Mouse (Mus musculus): ENCODE measurements around the gene Cox17.

Gene Cox17

DNA sequence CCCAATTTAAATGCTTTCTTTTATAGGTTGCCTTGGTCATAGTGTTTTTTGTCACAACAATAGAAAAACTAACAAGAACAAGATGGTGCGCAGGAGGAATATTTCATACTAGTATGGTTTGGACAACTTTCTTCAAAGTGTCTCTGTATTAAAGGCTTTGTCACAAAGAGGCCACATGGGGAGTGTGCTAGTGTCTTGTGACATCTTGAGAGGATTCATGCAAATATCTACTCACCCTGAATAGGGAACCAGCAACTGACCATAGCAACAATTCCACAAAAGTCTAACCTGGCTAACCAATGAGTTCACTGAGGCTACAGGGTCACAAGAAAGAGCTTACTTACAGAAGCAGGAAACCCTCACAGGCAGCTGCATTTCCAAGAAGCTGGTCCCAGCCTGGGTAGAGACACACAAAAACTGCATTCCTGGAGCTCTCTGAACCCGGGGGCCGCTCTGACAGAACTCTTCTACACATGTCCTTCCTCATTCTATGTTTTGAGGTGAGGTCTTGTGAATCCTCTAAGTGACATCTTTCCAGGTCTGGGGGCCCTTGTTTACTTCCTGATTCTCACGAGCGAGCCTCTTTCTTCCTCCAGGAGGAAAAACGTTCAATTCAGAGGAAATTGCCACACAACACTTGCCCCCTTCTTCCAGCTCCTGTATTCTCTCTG is 48.4 kb downstream of the Cox17 start:
- DNase-seq (ENCODE audit: low read depth), result no peak

DNA sequence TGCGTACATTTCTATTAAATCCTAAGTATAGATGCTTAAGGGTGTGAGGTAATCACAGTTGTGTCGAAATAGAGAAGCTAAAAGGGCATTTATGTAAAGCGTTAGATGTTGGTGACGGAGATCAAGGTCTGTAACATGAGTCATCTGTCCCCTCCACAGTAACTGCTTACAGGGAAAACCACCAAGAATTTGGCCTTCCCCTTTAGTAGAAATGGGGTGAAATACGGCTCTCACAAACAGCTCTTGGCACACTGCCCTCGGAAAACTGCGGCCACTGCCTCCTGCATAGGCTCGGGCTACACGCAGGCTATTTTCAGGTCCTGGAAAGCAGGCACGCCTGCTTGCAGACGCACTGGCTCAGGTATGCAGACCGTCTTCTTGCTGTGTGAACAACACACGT is 49.4 kb downstream of the Cox17 start:
- DNase-seq (ENCODE audit: low read depth), result peak; percentile 71

DNA sequence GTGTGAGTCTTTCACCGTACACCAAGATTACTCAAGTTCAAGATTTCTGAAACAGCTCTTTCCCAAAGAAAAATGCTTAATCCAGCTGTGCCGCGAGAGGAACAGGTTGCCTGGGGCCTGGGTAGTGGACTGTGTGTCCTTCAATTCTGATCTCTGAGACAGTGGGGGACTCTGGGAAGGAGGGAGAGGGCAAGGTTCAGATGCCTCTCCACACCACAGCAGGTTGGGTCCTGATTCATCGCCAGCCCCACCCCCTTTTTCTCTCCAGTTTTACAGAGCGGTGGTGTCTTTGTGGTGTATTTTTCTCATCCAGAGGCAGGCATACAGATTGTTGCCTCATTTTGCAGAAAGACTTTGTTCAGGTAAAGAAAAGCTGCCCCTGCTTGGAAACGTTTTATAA is 51.5 kb downstream of the Cox17 start:
- DNase-seq (ENCODE audit: low read depth), result no peak

DNA sequence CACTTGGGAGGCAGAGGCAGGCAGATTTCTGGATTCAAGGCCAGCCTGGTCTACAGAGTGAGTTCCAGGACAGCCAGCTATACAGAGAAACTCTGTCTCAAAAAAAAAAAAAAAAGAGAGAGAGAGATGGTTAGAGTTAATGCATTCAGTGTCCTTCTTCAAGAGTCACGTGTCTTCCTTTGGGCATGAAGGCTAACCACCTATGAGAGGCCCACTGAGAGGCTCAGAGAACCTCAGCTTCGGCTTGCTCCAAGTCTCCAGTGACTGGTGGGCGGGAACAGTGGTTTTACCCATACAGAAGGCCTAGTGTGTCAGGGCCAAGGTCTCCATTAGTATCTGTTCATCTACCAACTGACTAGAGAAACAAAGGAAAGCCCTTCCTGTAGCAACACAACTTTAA is 52.3 kb downstream of the Cox17 start:
- DNase-seq (ENCODE audit: low read depth), result peak; percentile 58

DNA sequence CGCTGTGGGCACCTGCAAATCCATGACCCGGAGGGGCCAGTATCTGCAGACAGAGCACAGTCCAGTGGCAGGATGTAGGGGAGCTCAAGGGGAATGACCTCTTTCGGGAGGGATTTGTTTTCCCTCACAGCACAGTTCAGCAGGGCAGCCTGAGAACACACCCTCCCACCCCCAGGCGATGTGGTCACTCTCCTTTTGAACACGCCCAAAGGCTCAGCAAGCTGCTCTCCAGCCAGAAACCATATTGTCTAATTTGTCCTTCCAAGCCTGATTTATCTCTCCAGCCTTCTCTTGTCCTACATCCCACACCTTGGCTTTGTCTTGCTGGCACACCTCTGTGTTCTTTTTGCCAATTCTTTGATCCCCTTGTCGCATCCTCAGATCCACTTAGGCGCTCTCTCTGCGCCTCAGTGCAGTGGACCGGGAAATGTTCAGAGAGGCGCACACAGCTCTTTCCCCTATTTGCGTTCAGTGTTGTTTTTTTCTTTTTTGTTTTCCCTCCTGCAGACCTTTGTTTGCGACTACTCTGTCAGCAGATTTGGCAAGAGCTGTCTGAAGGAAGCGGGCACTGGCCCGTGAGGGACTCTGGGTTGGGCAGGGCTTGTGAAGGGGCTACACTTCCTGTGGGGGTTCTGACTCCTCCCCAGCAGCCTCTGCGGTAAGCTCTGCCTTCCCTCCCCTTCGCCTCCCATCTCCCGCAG is 52.9 kb downstream of the Cox17 start:
- DNase-seq (ENCODE audit: low read depth), result peak; percentile 73

DNA sequence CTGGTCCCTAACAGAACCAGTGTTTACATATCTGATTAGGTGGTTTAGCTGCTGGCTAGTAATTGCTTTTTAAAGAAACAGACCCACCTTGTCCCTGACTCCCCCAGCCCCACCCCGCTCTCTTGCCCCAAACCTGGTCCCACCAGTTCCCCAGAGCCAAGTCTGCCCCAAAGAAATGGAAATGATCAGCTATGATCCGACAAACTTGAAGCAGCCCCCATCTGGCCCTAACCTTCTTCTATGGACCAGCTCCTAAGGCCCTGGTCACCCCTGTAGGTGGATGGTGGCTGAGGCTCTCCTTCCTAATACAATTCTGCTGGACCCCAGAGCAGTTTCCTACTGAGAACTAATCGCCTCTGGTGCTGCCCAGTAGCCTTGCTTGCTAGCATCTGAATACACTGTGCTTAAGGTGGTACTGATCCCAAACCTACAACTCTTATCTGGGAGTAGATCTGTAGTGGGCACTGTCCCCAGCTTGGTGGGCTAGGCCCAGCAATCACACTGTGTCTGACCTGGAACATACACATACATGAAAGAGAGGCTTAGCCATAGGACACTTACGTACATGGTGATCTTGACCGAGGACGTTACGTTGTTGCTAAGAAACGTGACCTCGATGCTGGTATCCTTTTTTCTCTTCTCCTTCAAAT is 53.6 kb downstream of the Cox17 start:
- no peak for DNase-seq (ENCODE audit: low read depth)

DNA sequence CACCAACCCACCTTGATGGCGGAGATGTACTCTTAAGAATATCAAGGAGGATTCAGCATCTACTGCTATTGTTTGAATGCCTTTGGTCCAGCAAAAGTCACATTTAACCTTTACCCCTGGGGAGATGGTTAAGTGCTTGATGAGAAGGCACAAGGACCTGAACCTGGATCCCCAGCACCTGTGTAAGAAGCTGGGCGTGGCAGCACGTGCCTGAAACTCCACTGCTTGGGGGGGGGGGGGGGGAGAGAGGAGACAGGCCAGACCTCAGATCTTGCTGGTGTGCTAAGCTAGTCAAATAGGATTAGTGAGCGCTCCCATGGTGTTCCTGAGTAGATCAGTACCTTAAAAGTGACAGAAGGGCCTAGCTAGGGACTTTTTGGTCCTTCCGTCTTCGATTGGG is 54.7 kb downstream of the Cox17 start:
- DNase-seq (ENCODE audit: low read depth), result no peak

All from induced T-regulatory cell, adult 2 months (primary cell).